Mouse (Mus musculus): ENCODE data around the gene Tmem145. TPM values are rescaled to one million over a fixed set of nuclear protein-coding genes. Genes with fewer than 3 reads are reported as not detected.

Gene Tmem145
- polyA plus RNA-seq, 1 experiment, result not detected

- 1% methylated on average over 52 of the region's 52 CpGs for WGBS
Measured at GRCm38 (mm10) chr7:25297454-25298325, 8.2 kb upstream of the Tmem145 start, which contains the start of gene Pafah1b3. Pafah1b3 (minus strand) TSS chr7:25297986.

GRCm38 (mm10) chr7:25301063-25301462, 4.8 kb upstream of the Tmem145 start, which contains the start of gene Prr19:
Prr19 (plus strand) TSS chr7:25301411.
- Histone ChIP-seq H3K36me3 (ENCODE audit: control insufficient read depth, insufficient read depth, low read length) (no peaks in the 10 kb centered on the region), H3K4me1 (ENCODE audit: control insufficient read depth, insufficient read depth, insufficient read length) (peaks cover 10% of the 10 kb centered on the region), H3K27ac (ENCODE audit: insufficient read depth, low read length) (no peak within 1 kb of the TSS), H3K4me3 (ENCODE audit: extremely low read depth, insufficient read depth, insufficient read length) (no peak within 1 kb of the TSS), H3K27me3 (ENCODE audit: control insufficient read depth, insufficient read depth, low read length) (peaks cover 6% of the 10 kb centered on the region; the same call in 1 of the 2 replicates)
- TF ChIP-seq POLR2A (IDR thresholded peaks at IDR 0.05; ENCODE audit: low read depth, low read length) (no peak), CTCF (IDR thresholded peaks at IDR 0.05; ENCODE audit: extremely low read depth, insufficient read depth, insufficient read length, insufficient replicate concordance) (no peak)
- no peak for DNase-seq (ENCODE audit: low read depth in 1 of 2, low spot score in 2 of 2)
- 79% methylated on average over 19 of the region's 19 CpGs for WGBS

More at GRCm38 (mm10) chr7:25297454-25298325, 8.2 kb upstream of the Tmem145 start, which contains the start of gene Pafah1b3:
- Histone ChIP-seq H3K36me3 (ENCODE audit: control insufficient read depth, insufficient read depth, low read length) (peaks cover 7% of the 10 kb centered on the region), H3K27ac (ENCODE audit: insufficient read depth, low read length) (peak within 1 kb of the TSS; percentile 86), H3K4me1 (ENCODE audit: control insufficient read depth, insufficient read depth, insufficient read length) (peaks cover 9% of the 10 kb centered on the region), H3K4me3 (ENCODE audit: extremely low read depth, insufficient read depth, insufficient read length) (peak within 1 kb of the TSS; percentile 71), H3K27me3 (ENCODE audit: control insufficient read depth, insufficient read depth, low read length) (no peaks in the 10 kb centered on the region)
- TF ChIP-seq CTCF (IDR thresholded peaks at IDR 0.05; ENCODE audit: extremely low read depth, insufficient read depth, insufficient read length, insufficient replicate concordance) (0 out of 2 replicates have a peak, but pooled peaks have one; percentile 1), POLR2A (IDR thresholded peaks at IDR 0.05; ENCODE audit: low read depth, low read length) (no peak)
- peak in 1 of 2 experiments; percentile 51 for DNase-seq (ENCODE audit: low read depth in 1 of 2, low spot score in 2 of 2)

- TF ChIP-seq POLR2A (IDR thresholded peaks at IDR 0.05; ENCODE audit: low read depth, low read length) (no peak), CTCF (IDR thresholded peaks at IDR 0.05; ENCODE audit: extremely low read depth, insufficient read depth, insufficient read length, insufficient replicate concordance) (no peak)
- WGBS, result 72% methylated on average over 9 of the region's 9 CpGs
- H3K4me1 ChIP-seq (ENCODE audit: control insufficient read depth, insufficient read depth, insufficient read length), result peaks cover 7% of the 10 kb centered on the region
- DNase-seq (ENCODE audit: low read depth in 1 of 2, low spot score in 2 of 2), result no peak
- H3K27ac ChIP-seq (ENCODE audit: insufficient read depth, low read length), result no peak overlapping the region
- peaks cover 10% of the 10 kb centered on the region; the same call in 1 of the 2 replicates for H3K27me3 ChIP-seq (ENCODE audit: control insufficient read depth, insufficient read depth, low read length)
- H3K4me3 ChIP-seq (ENCODE audit: extremely low read depth, insufficient read depth, insufficient read length), result no peak overlapping the region
- no peaks in the 10 kb centered on the region for H3K36me3 ChIP-seq (ENCODE audit: control insufficient read depth, insufficient read depth, low read length)
Measured at GRCm38 (mm10) chr7:25303003-25303684, 2.8 kb upstream of the Tmem145 start.

DNA sequence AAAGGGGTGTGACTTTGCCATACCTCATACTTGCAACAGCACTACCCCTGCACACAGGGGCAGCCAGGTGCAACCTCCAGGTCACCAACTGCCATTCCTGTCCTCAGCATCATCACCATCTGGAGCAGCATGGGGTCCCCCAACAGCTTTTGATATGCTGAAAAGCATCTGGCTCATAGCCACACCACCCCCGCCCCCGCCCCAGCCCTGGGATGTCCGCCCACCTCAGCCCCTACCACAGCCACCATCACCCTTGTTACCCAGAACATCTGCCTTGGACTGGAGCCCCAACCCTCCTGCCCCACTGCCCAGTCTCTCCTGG, 2.3 kb upstream of the Tmem145 start:
- WGBS, result 96% methylated on average over 3 of the region's 3 CpGs
- DNase-seq (ENCODE audit: low read depth in 1 of 2, low spot score in 2 of 2), result no peak
- H3K27me3 ChIP-seq (ENCODE audit: control insufficient read depth, insufficient read depth, low read length), result peaks cover 10% of the 10 kb centered on the region; the same call in 1 of the 2 replicates
- peaks cover 6% of the 10 kb centered on the region for H3K4me1 ChIP-seq (ENCODE audit: control insufficient read depth, insufficient read depth, insufficient read length)
- no peaks in the 10 kb centered on the region for H3K36me3 ChIP-seq (ENCODE audit: control insufficient read depth, insufficient read depth, low read length)
- no peak overlapping the region for H3K4me3 ChIP-seq (ENCODE audit: extremely low read depth, insufficient read depth, insufficient read length)
- no peak for TF ChIP-seq POLR2A (IDR thresholded peaks at IDR 0.05; ENCODE audit: low read depth, low read length)
- TF ChIP-seq CTCF (IDR thresholded peaks at IDR 0.05; ENCODE audit: extremely low read depth, insufficient read depth, insufficient read length, insufficient replicate concordance), result no peak
- H3K27ac ChIP-seq (ENCODE audit: insufficient read depth, low read length), result no peak overlapping the region

DNA sequence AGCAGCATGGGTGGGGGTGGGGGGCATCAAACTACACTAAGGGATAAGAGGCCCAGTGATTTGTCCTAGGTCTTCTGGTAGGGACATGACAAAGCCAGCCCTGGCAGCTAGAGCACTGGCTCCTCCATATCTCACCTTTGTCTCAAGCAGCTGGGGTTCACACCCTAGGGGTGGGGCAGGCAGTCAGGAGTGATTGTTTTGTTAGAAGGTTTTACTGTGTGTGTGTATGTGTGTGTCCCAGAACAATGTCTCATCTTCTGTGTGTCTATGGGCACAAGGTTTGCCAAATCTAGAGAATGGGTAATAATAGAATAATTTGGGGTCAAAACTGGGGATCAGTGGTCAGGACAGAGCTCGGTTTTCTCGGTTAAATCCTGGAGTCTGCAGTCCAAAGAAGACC, 425 bp upstream of the Tmem145 start:
- peaks cover 10% of the 10 kb centered on the region; the same call in 1 of the 2 replicates for H3K27me3 ChIP-seq (ENCODE audit: control insufficient read depth, insufficient read depth, low read length)
- 0% methylated on average over 2 of the region's 2 CpGs for WGBS
- DNase-seq (ENCODE audit: low read depth in 1 of 2, low spot score in 2 of 2), result no peak
- no peak overlapping the region; the same call in 1 of the 2 replicates for H3K4me3 ChIP-seq (ENCODE audit: extremely low read depth, insufficient read depth, insufficient read length)
- H3K36me3 ChIP-seq (ENCODE audit: control insufficient read depth, insufficient read depth, low read length), result no peaks in the 10 kb centered on the region
- no peak overlapping the region for H3K27ac ChIP-seq (ENCODE audit: insufficient read depth, low read length)
- H3K4me1 ChIP-seq (ENCODE audit: control insufficient read depth, insufficient read depth, insufficient read length), result peaks cover 5% of the 10 kb centered on the region
- TF ChIP-seq POLR2A (IDR thresholded peaks at IDR 0.05; ENCODE audit: low read depth, low read length) (no peak), CTCF (IDR thresholded peaks at IDR 0.05; ENCODE audit: extremely low read depth, insufficient read depth, insufficient read length, insufficient replicate concordance) (no peak)

DNA sequence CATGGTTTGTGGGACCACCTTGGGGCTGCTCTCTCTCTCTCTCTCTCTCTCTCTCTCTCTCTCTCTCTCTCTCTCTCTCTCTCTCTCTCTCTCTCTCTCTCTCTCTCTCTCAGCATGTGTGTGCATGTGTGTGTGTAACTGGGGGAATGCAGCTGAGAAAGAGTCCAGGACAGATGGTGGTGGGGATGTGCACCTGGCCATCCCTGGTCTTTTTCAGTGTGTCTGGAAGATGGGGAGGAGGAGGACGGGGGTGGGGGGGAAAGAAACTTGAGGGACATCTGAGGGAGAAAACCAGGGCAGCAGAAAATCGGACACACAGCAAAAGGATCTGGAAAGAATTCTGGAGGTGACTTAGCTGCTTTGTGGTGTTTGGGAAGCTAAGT, 699 bp downstream of the Tmem145 start:
- H3K27me3 ChIP-seq (ENCODE audit: control insufficient read depth, insufficient read depth, low read length), result peaks cover 12% of the 10 kb centered on the region; the same call in 1 of the 2 replicates
- DNase-seq (ENCODE audit: low read depth in 1 of 2, low spot score in 2 of 2), result no peak
- no peak overlapping the region for H3K4me3 ChIP-seq (ENCODE audit: extremely low read depth, insufficient read depth, insufficient read length)
- H3K27ac ChIP-seq (ENCODE audit: insufficient read depth, low read length), result no peak overlapping the region
- WGBS, result 57% methylated on average over 2 of the region's 2 CpGs
- H3K4me1 ChIP-seq (ENCODE audit: control insufficient read depth, insufficient read depth, insufficient read length), result peaks cover 5% of the 10 kb centered on the region
- H3K36me3 ChIP-seq (ENCODE audit: control insufficient read depth, insufficient read depth, low read length), result no peaks in the 10 kb centered on the region
- TF ChIP-seq POLR2A (IDR thresholded peaks at IDR 0.05; ENCODE audit: low read depth, low read length) (no peak), CTCF (IDR thresholded peaks at IDR 0.05; ENCODE audit: extremely low read depth, insufficient read depth, insufficient read length, insufficient replicate concordance) (no peak)

All from spleen, adult 2 months (tissue).